Mouse (Mus musculus) intestine, embryonic 14.5 days (tissue): ENCODE measurements at regions not wholly inside any gene's neighbourhood (a gene's known extent, or its start where the extent isn't known, plus 50 kb on each side); places are given as distances from the start of the nearest gene placed in this dataset.

ENCODE experiments used
- ATAC-seq: fragments of 200-750 bp; cut with Nextera tagmentation; replicated peaks from 2 replicates; pipeline ENCODE4 v1.8.0; 2017; ENCODE audit warnings: low read depth, moderate number of reproducible peaks, moderate TSS enrichment, moderate library complexity; ENCODE audit not compliant: low FRiP score, low TSS enrichment
- DNase-seq: peaks from one replicate; pipeline ENCODE4 v3.0.0-alpha.2; 2018; ENCODE audit warnings: low spot score
- H3K27ac ChIP-seq: fragments of 300-500 bp; sonication (generic); 2 replicates; pipeline ENCODE4 v1.5.1; 2014; ENCODE audit warnings: low read depth, mild to moderate bottlenecking, control low read depth
- H3K27me3 ChIP-seq: fragments of 300-500 bp; sonication (generic); replicated peaks from 2 replicates; pipeline ENCODE4 v1.6.1; 2014; ENCODE audit warnings: low read length, control low read depth; ENCODE audit not compliant: control insufficient read depth, insufficient read depth
- H3K36me3 ChIP-seq: fragments of 300-500 bp; sonication (generic); 2 replicates; pipeline ENCODE4 v1.6.1; 2014; ENCODE audit warnings: low read length, control low read depth; ENCODE audit not compliant: control insufficient read depth, insufficient read depth
- H3K4me1 ChIP-seq: fragments of 300-500 bp; sonication (generic); replicated peaks from 2 replicates; pipeline ENCODE4 v1.6.1; 2014; ENCODE audit warnings: low read length, control low read depth, mixed read lengths; ENCODE audit not compliant: control insufficient read depth, insufficient read depth
- H3K4me2 ChIP-seq: fragments of 300-500 bp; sonication (generic); 2 replicates; pipeline ENCODE4 v1.6.1; 2014; ENCODE audit warnings: low read length
- H3K4me3 ChIP-seq: fragments of 300-500 bp; sonication (generic); 2 replicates; pipeline ENCODE4 v1.5.1; 2014; ENCODE audit warnings: low read depth, low read length, control low read depth, mixed read lengths
- H3K9ac ChIP-seq: fragments of 300-500 bp; sonication (generic); 2 replicates; pipeline ENCODE4 v1.6.1; 2014; ENCODE audit warnings: mild to moderate bottlenecking, low read length
- H3K9me3 ChIP-seq: fragments of 300-500 bp; sonication (generic); 2 replicates; pipeline ENCODE4 v1.6.1; 2016; ENCODE audit warnings: low read length, control low read depth; ENCODE audit not compliant: control insufficient read depth
- WGBS: fragments of 180-500 bp; shearing (Covaris S2); extraction: QIAGEN DNeasy Blood & Tissue Kit; methylation state at CpG from one replicate; pipeline ENCODE4 v1.1.7; 2014; 5-methylcytosine and 5-hydroxymethylcytosine counted together

DNA sequence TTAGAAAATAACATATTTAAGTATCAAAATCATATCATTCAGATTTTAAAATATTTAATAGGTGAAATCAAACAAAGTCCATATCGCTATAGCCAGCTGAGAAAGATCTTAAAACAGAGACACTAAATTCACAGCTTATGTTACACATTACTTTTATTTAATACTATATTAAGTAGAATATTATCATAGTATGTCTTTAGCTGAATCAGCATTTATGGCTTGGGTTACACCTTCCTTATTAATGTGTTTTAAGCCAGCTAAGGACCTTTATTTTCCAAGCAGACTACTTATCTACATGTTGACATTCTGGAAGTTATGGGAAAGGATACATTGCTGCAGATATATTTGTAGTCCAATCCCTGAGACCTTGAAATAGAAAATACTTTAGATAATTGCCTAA is 684.9 kb upstream of the Adgrl4 start:
- 98% methylated on average over 1 of the region's 1 CpGs for whole genome bisulfite sequencing
- Histone ChIP-seq H3K4me3 (no peak overlapping the region), H3K4me2 (no peak overlapping the region)

DNA sequence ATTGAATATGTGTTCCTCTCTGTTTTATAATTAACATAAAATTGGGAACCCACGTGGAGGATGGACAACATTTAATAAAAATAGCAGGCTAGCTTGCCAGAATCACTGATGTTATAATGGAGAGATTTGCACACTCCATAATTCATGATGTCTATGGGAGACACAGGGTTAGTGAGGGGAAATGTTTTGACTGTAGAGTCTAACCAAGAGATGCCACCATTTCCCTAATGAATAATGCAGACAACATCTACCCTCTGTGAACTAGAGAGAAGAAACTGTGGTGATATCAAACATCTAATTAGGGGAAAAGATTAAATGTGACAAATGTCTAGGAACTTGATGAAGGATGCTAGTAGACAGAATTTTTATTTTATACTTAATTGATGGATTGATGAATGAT is 677.8 kb upstream of the Adgrl4 start:
- Histone ChIP-seq H3K9ac (no peak overlapping the region), H3K36me3 (no peaks in the 10 kb centered on the region), H3K4me3 (no peak overlapping the region), H3K9me3 (no peaks in the 10 kb centered on the region), H3K27ac (no peak overlapping the region), H3K4me1 (no peaks in the 10 kb centered on the region), H3K27me3 (no peaks in the 10 kb centered on the region), H3K4me2 (no peak overlapping the region)
- ATAC-seq = no peak
- WGBS = 60% methylated on average over 1 of the region's 1 CpGs
- DNase-seq = no peak

More for the DNA sequence above, 684.9 kb upstream of the Adgrl4 start:
- DNase-seq = no peak
- Histone ChIP-seq H3K27ac (no peak overlapping the region), H3K27me3 (no peaks in the 10 kb centered on the region), H3K36me3 (no peaks in the 10 kb centered on the region), H3K4me1 (no peaks in the 10 kb centered on the region), H3K9me3 (no peaks in the 10 kb centered on the region), H3K9ac (no peak overlapping the region)
- no peak for ATAC-seq

DNA sequence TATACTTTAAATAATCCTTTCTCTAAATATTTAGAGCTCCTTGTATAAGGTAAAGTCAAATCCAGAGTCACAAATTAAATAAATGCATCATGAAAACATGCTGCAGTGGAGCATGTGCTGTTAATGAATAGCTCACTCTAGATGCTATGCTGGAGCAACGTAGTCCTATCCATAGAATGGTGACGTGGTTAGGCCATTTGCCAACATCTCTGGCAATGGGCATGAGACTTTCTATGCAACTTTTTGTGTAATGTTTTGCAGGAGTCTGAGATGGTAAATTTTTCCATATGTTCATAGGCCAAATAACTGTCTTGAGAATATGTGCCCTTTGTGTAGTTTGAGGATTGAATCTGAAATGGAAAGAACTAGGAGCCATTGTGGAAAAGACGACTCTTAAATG is 653.1 kb upstream of the Adgrl4 start:
- H3K4me2 ChIP-seq = no peak overlapping the region
- 65% methylated on average over 3 of the region's 3 CpGs for WGBS
- no peak overlapping the region for H3K4me3 ChIP-seq
- DNase-seq = no peak
- H3K27ac ChIP-seq = no peak overlapping the region
- no peaks in the 10 kb centered on the region for H3K4me1 ChIP-seq
- H3K9ac ChIP-seq = no peak overlapping the region
- no peaks in the 10 kb centered on the region for H3K36me3 ChIP-seq
- H3K27me3 ChIP-seq = no peaks in the 10 kb centered on the region
- ATAC-seq = no peak
- H3K9me3 ChIP-seq = no peaks in the 10 kb centered on the region

DNA sequence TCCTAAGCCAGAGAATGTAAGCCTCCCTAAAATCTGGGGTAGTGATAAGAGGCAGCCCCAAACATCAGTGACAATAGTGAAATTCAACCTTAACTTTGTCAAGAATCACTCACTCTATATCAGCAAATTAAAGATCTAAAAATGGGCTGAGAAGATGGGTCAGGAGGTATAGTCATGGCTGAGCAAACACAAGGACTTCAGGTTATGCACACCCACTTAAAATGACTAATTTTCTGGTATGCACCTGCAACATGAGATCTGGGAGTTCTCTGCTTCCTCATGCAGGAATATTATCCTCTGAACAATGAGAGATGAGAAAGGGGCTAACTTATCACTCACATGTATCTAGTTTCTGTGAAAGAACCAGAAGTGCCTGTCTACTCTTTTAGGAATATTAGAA is 619.9 kb upstream of the Adgrl4 start:
- ATAC-seq = no peak
- Histone ChIP-seq H3K4me2 (no peak overlapping the region), H3K36me3 (no peaks in the 10 kb centered on the region), H3K9me3 (no peaks in the 10 kb centered on the region), H3K4me3 (no peak overlapping the region), H3K27me3 (no peaks in the 10 kb centered on the region), H3K27ac (no peak overlapping the region), H3K4me1 (no peaks in the 10 kb centered on the region), H3K9ac (no peak overlapping the region)
- no peak for DNase-seq

DNA sequence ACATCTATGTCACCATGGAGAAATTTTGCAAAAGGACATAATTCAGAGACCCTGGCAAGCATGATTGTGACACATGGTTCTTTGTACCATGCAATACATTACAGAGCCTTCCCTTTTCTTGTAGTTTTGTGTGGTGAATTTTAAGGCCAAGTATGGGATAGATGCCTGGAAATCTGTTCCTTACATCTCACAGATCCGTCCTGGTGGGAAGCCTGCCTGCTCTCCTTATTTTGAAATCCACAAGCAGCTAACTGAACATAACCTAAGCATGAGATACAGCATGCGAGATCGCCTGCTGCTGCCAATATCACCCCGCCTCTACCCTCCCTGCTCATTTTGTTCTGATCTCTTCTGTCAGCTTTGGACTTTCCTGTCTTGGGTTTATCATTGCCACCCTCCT is 618.3 kb upstream of the Adgrl4 start:
- H3K27me3 ChIP-seq = no peaks in the 10 kb centered on the region
- WGBS = 81% methylated on average over 4 of the region's 4 CpGs
- no peaks in the 10 kb centered on the region for H3K9me3 ChIP-seq
- H3K4me1 ChIP-seq = no peaks in the 10 kb centered on the region
- H3K4me3 ChIP-seq = no peak overlapping the region
- no peak for DNase-seq
- no peak for ATAC-seq
- H3K9ac ChIP-seq = no peak overlapping the region
- no peaks in the 10 kb centered on the region for H3K36me3 ChIP-seq
- H3K4me2 ChIP-seq = no peak overlapping the region
- no peak overlapping the region for H3K27ac ChIP-seq

DNA sequence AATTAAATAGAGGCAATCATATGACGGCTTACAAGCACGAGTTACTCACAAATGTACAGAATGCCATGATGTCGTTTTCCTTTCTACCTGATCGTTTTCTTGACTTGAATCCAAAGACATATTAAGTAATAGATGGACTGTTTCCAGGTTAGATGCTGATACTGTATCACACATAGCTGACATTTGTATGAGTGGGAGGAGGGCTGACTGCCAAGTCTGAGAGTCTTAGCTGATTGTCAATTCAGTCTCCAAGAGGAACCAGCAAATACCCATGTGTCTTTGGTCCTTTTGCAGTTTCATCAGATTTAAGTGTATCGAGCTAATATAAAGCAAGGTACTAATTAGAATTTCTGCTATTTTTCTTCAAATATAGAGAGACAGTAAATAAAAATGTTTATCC is 617.6 kb upstream of the Adgrl4 start:
- Histone ChIP-seq H3K9me3 (no peaks in the 10 kb centered on the region), H3K4me2 (no peak overlapping the region), H3K27ac (no peak overlapping the region), H3K27me3 (no peaks in the 10 kb centered on the region), H3K4me1 (no peaks in the 10 kb centered on the region), H3K4me3 (no peak overlapping the region), H3K9ac (no peak overlapping the region), H3K36me3 (no peaks in the 10 kb centered on the region)
- no peak for DNase-seq
- whole genome bisulfite sequencing = 81% methylated on average over 5 of the region's 5 CpGs
- ATAC-seq = no peak

DNA sequence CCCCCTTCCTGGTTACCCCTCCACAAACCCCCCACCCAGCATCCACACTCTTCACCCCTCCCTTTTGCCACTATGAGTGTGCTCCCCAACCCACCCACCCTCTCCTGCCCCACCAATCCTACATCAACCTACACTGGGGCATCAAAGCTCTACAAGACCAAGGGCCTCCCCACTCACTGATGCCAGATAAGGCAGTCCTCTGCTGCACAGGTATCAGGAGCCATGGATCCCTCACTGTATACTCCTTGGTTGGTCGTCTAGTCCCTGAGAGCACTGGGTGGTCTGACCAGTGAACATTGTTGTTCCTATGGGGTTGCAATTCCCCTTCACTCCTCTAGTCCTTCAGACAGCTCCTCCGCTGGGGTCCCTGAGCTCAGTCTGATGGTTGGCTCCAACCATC is 591.7 kb upstream of the Adgrl4 start:
- WGBS = 100% methylated on average over 2 of the region's 2 CpGs
- H3K9me3 ChIP-seq = no peaks in the 10 kb centered on the region
- H3K9ac ChIP-seq = no peak overlapping the region
- H3K4me1 ChIP-seq = no peaks in the 10 kb centered on the region
- no peak overlapping the region for H3K4me2 ChIP-seq
- ATAC-seq (no peak), DNase-seq (no peak)
- H3K4me3 ChIP-seq = no peak overlapping the region
- H3K36me3 ChIP-seq = no peaks in the 10 kb centered on the region
- no peaks in the 10 kb centered on the region for H3K27me3 ChIP-seq
- no peak overlapping the region for H3K27ac ChIP-seq

DNA sequence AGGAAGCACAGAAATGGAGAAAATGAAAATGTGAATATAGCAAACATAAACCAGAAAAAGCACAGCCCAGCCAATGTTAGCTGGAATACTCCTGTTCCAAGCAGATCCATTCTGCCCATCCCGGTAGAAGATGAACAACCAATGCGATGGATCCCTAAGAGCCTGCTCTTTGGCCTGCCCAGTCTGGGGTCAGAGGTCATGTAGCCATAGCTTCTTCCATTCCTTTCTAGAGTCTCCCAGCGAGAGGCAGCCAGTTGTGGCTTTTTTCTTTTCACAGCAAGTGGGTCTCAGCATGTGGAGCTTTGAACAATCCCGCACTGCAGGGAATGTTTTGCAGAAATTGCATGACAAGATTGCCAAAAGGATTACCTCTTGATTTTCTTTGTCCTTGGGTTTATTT is 585.6 kb upstream of the Adgrl4 start:
- H3K9ac ChIP-seq = no peak overlapping the region
- no peaks in the 10 kb centered on the region for H3K27me3 ChIP-seq
- 48% methylated on average over 4 of the region's 4 CpGs for WGBS
- H3K4me3 ChIP-seq = no peak overlapping the region
- no peak for DNase-seq
- no peak for ATAC-seq
- no peaks in the 10 kb centered on the region for H3K4me1 ChIP-seq
- no peak overlapping the region for H3K4me2 ChIP-seq
- H3K27ac ChIP-seq = no peak overlapping the region
- no peaks in the 10 kb centered on the region for H3K9me3 ChIP-seq
- H3K36me3 ChIP-seq = no peaks in the 10 kb centered on the region

DNA sequence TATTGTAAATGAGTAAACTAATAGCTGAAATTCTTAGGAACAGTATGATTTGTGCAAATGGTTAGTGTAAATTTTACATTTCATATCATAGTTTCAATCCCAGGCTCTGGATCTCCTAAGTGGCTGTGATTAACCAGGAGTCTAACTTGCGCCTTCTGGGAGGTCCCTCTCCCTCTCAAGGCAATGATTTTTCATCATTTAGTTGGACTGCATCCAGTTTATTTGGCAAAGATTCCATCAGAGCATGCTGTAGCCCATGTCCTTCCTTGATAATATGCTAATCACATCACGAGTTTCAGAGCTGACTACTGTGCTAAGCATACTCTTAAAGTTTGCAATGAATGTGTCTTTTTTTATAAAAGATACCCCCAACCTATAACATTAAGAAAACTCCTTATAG is 541.0 kb upstream of the Adgrl4 start:
- Histone ChIP-seq H3K4me2 (no peak overlapping the region), H3K36me3 (no peaks in the 10 kb centered on the region), H3K27ac (no peak overlapping the region), H3K4me1 (no peaks in the 10 kb centered on the region), H3K4me3 (no peak overlapping the region), H3K27me3 (no peaks in the 10 kb centered on the region), H3K9ac (no peak overlapping the region), H3K9me3 (no peaks in the 10 kb centered on the region)
- WGBS = 77% methylated on average over 2 of the region's 2 CpGs
- ATAC-seq (no peak), DNase-seq (no peak)
